Comparison of ENCODE assay signal across 8 mouse cellular contexts in genomic region chr5:3369317-3369716, GRCm38 (mm10). TPM values are rescaled to one million over a fixed set of nuclear protein-coding genes. Genes with fewer than 3 reads are reported as not detected.
DNase-seq lines count a peak whose midpoint lies in the region; ATAC-seq and TF ChIP-seq lines count a peak whose summit lies in the region.
"Had no signal": no experiment of that assay in that cellular context is flagged by ENCODE, and none has a peak within 500 bp of the region (broad histone marks: within the 10 kb centered on the region; RNA-seq: fewer than 3 reads in every experiment).

No protein-coding gene starts in this region.

- H3K4me1 ChIP-seq in kidney, adult 2 months (ENCODE audit: control insufficient read depth, insufficient read depth, low read length) = peaks cover 10% of the 10 kb centered on the region; the same call in 1 of the 2 replicates
- no peaks in the 10 kb centered on the region for H3K4me1 ChIP-seq in kidney, embryonic 14.5 days (ENCODE audit: control insufficient read depth, insufficient read depth, low read length)
- peaks cover 15% of the 10 kb centered on the region for H3K4me1 ChIP-seq in liver, postnatal 0 days (ENCODE audit: insufficient read depth)
- no peaks in the 10 kb centered on the region for H3K4me1 ChIP-seq in forebrain, embryonic 12.5 days

- no peaks in the 10 kb centered on the region for H3K9me3 ChIP-seq in kidney, embryonic 14.5 days (ENCODE audit: control insufficient read depth, low read length)
- H3K9me3 ChIP-seq in liver, postnatal 0 days (ENCODE audit: low read length) = no peaks in the 10 kb centered on the region
- no peaks in the 10 kb centered on the region for H3K9me3 ChIP-seq in forebrain, embryonic 12.5 days

- no peak for ATAC-seq in kidney, embryonic 14.5 days (ENCODE audit: low FRiP score, low TSS enrichment)
- 0 out of 2 replicates have a peak, but pooled peaks have one; percentile 29 for ATAC-seq in granulocyte monocyte progenitor cell, adult 5-6 weeks (replicated peaks; ENCODE audit: poor library complexity, severe bottlenecking)
- ATAC-seq in liver, postnatal 0 days = peak; percentile 38; the same call in 1 of the 2 replicates
- no peak for ATAC-seq in forebrain, embryonic 12.5 days (ENCODE audit: low FRiP score)

- intact Hi-C loops in left cerebral cortex, adult 2 months (cut with DNase I) = no loop called here

- TF ChIP-seq CTCF in kidney, adult 2 months (conservative IDR thresholded peaks at IDR 0.05; ENCODE audit: insufficient read depth, insufficient read length, low read depth, low read length) = no peak
- no peak for TF ChIP-seq CTCF in liver, postnatal 0 days (IDR thresholded peaks at IDR 0.05; ENCODE audit: low read depth)
- TF ChIP-seq CTCF in left cerebral cortex, adult 2 months (IDR thresholded peaks at IDR 0.05) = no peak

- TF ChIP-seq POLR2A in kidney, adult 2 months (IDR thresholded peaks at IDR 0.05; ENCODE audit: low read depth, low read length) = no peak

- H3K27ac ChIP-seq in kidney, adult 2 months (ENCODE audit: insufficient read depth, low read depth, low read length) = no peak overlapping the region
- H3K27ac ChIP-seq in kidney, embryonic 14.5 days (ENCODE audit: low read depth, low read length) = no peak overlapping the region
- H3K27ac ChIP-seq in liver, postnatal 0 days (ENCODE audit: low read depth) = peak overlapping the region; percentile 49; the same call in 1 of the 2 replicates
- H3K27ac ChIP-seq in forebrain, embryonic 12.5 days = no peak overlapping the region
- H3K27ac ChIP-seq in left cerebral cortex, adult 2 months = no peak overlapping the region

- no peaks in the 10 kb centered on the region for H3K27me3 ChIP-seq in kidney, adult 2 months (replicated peaks; ENCODE audit: control insufficient read depth, insufficient read depth, low read length)
- H3K27me3 ChIP-seq in kidney, embryonic 14.5 days (ENCODE audit: control insufficient read depth, insufficient read depth, low read length) = no peaks in the 10 kb centered on the region
- H3K27me3 ChIP-seq in liver, postnatal 0 days (ENCODE audit: insufficient read depth, low read length) = no peaks in the 10 kb centered on the region
- no peaks in the 10 kb centered on the region for H3K27me3 ChIP-seq in forebrain, embryonic 12.5 days

- no peak overlapping the region for H3K9ac ChIP-seq in kidney, embryonic 14.5 days (ENCODE audit: low read depth, low read length)
- no peak overlapping the region for H3K9ac ChIP-seq in liver, postnatal 0 days (replicated peaks)
- no peak overlapping the region for H3K9ac ChIP-seq in forebrain, embryonic 12.5 days

- no peak overlapping the region for H3K4me3 ChIP-seq in kidney, adult 2 months (ENCODE audit: insufficient read depth, low read depth, low read length)
- no peak overlapping the region for H3K4me3 ChIP-seq in kidney, embryonic 14.5 days (ENCODE audit: low read length)
- H3K4me3 ChIP-seq in liver, postnatal 0 days (ENCODE audit: low read depth, low read length) = no peak overlapping the region
- no peak overlapping the region for H3K4me3 ChIP-seq in forebrain, embryonic 12.5 days (replicated peaks)
- H3K4me3 ChIP-seq in left cerebral cortex, adult 2 months = no peak overlapping the region

- 39% methylated on average over 6 of the region's 6 CpGs for WGBS in kidney, adult 2 months
- WGBS in kidney, embryonic 14.5 days = 62% methylated on average over 6 of the region's 6 CpGs
- 51% methylated on average over 6 of the region's 6 CpGs for WGBS in liver, postnatal 0 days (ENCODE audit: insufficient replicate concordance)
- 84% methylated on average over 6 of the region's 6 CpGs for WGBS in forebrain, embryonic 12.5 days

- no peaks in the 10 kb centered on the region for H3K36me3 ChIP-seq in kidney, adult 2 months (ENCODE audit: control insufficient read depth, insufficient read depth, low read length)
- no peaks in the 10 kb centered on the region for H3K36me3 ChIP-seq in kidney, embryonic 14.5 days (ENCODE audit: control insufficient read depth, insufficient read depth, low read length)
- no peaks in the 10 kb centered on the region for H3K36me3 ChIP-seq in liver, postnatal 0 days (replicated peaks; ENCODE audit: insufficient read depth, low read length)
- no peaks in the 10 kb centered on the region for H3K36me3 ChIP-seq in forebrain, embryonic 12.5 days (replicated peaks)

- H3K4me2 ChIP-seq in kidney, embryonic 14.5 days (replicated peaks; ENCODE audit: low read depth, low read length) = no peak overlapping the region
- H3K4me2 ChIP-seq in liver, postnatal 0 days (ENCODE audit: low read depth, low read length) = peak overlapping the region; percentile 29; the same call in 1 of the 2 replicates
- no peak overlapping the region for H3K4me2 ChIP-seq in forebrain, embryonic 12.5 days

- DNase-seq in kidney, adult 2 months = peak; percentile 46
- peak; percentile 15 for DNase-seq in 3T3-L1 (ENCODE audit: low read depth, low spot score)
- no peak for DNase-seq in liver, postnatal 0 days
- DNase-seq in left cerebral cortex, adult 2 months (ENCODE audit: extremely low spot score in 1 of 2, low spot score in 2 of 2) = no peak
- DNase-seq: cerebellum, adult 9-10 months had no signal

- no peak for TF ChIP-seq EP300 in liver, postnatal 0 days (IDR thresholded peaks at IDR 0.05; ENCODE audit: low read depth)

RNA-seq across cellular contexts. Expression of gene Cdk6, which starts 28.0 kb away (rescaled TPM):
- polyA plus RNA-seq in kidney, adult 2 months (2012; rRNA removed) = 6.0 and 7.8 TPM in 2 replicates
- 18.6 and 23.4 TPM in 2 replicates for polyA plus RNA-seq in kidney, embryonic 14.5 days (2014; fragmentation: Nextera tagmentation; extraction: Ambion mirVana)
- total RNA-seq in granulocyte monocyte progenitor cell, adult 5-6 weeks (2014; fragmentation: Nextera tagmentation) = 278 and 308 TPM in 2 replicates
- 207 and 253 TPM in 2 replicates for total RNA-seq in granulocyte monocyte progenitor cell, adult 5-6 weeks (2017)
- 17.1 and 17.3 TPM in 2 replicates for polyA plus RNA-seq in liver, postnatal 0 days (2015; fragmentation: Nextera tagmentation; extraction: Ambion mirVana)
- polyA plus RNA-seq in forebrain, embryonic 12.5 days (2016; fragmentation: Nextera tagmentation; extraction: Ambion mirVana) = 31.2 and 32.4 TPM in 2 replicates
- 1 to 10 TPM; 4.2 to 6.8 TPM for total RNA-seq in left cerebral cortex, adult 2 months (2021)

Comparison
In these comparisons a context has a peak if more than half of its experiments do, and no peak if none do; other contexts are left out.
1. DNase-seq: peak in kidney, adult 2 months (single experiment) and 3T3-L1 (single experiment); none in liver, postnatal 0 days (single experiment) and left cerebral cortex, adult 2 months (0 of 2).
2. ATAC-seq: peak in granulocyte monocyte progenitor cell, adult 5-6 weeks (single experiment) and liver, postnatal 0 days (single experiment); none in kidney, embryonic 14.5 days (single experiment) and forebrain, embryonic 12.5 days (single experiment).